Comparison of ENCODE assay signal across 9 mouse cellular contexts in the genomic region with DNA sequence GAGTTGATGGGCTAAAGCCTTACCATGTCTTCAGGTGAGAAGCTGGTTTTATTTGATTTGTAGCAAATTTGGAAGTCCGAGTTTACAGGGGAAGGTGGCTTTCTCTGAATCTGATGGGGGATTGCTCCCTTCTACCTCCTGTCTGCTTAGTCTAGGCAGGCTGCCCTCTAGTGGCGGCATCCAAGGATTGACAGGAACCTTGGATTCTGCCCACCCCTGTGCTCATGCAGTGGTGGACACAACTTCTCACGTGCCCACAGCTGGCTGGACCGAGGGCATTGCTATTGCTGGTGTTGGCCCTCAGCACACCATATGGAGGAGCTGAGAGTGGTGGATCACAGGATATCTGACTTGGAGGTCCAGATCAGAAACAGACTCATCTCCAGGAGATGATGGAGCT. TPM values are rescaled to one million over a fixed set of nuclear protein-coding genes. Genes with fewer than 3 reads are reported as not detected.
A peak's percentile ranks its signal among the peaks of the same experiment; 100 is the strongest.
DNase-seq lines count a peak whose midpoint lies in the region; ATAC-seq and TF ChIP-seq lines count a peak whose summit lies in the region.
"Had no signal": no experiment of that assay in that cellular context is flagged by ENCODE, and none has a peak within 500 bp of the region (broad histone marks: within the 10 kb centered on the region; RNA-seq: fewer than 3 reads in every experiment).

No protein-coding gene starts in this region.

- no peaks in the 10 kb centered on the region for H3K9me3 ChIP-seq in intestine, embryonic 14.5 days (ENCODE audit: control insufficient read depth, low read length)
- H3K9me3 ChIP-seq in intestine, embryonic 15.5 days, result no peaks in the 10 kb centered on the region
- no peaks in the 10 kb centered on the region for H3K9me3 ChIP-seq in limb, embryonic 14.5 days (ENCODE audit: control insufficient read depth, low read length)
- H3K9me3 ChIP-seq: embryonic facial prominence, embryonic 12.5 days had no signal

- peak; percentile 62 for DNase-seq in intestine, embryonic 14.5 days (ENCODE audit: low spot score)
- peak; percentile 30 to 55 for DNase-seq in CD8-positive naive resting alpha-beta T cell, adult 2 months (ENCODE audit: low read depth in 2 of 2, low spot score in 2 of 2)
- peak; percentile 75 for DNase-seq in adrenal gland, postnatal 10 days
- DNase-seq in limb, embryonic 14.5 days (ENCODE audit: low spot score), result peak; percentile 44
- peak; percentile 79 for DNase-seq in retina, embryonic 14.5 days (ENCODE audit: low spot score)
- no peak for DNase-seq in urinary bladder, postnatal 4 days (ENCODE audit: low spot score in 2 of 2)

- H3K4me1 ChIP-seq in intestine, embryonic 14.5 days (replicated peaks; ENCODE audit: control insufficient read depth, insufficient read depth, low read length), result no peaks in the 10 kb centered on the region
- no peaks in the 10 kb centered on the region for H3K4me1 ChIP-seq in intestine, embryonic 15.5 days (replicated peaks)
- no peaks in the 10 kb centered on the region for H3K4me1 ChIP-seq in embryonic fibroblast, embryonic 13.5 days (ENCODE audit: control insufficient read depth, insufficient read depth, low read length)
- H3K4me1 ChIP-seq in limb, embryonic 14.5 days (ENCODE audit: control insufficient read depth, insufficient read depth, low read length), result peaks cover 6% of the 10 kb centered on the region; the same call in 1 of the 2 replicates
- H3K4me1 ChIP-seq: embryonic facial prominence, embryonic 12.5 days had no signal

- ATAC-seq in intestine, embryonic 14.5 days (replicated peaks; ENCODE audit: low FRiP score, low TSS enrichment, low read depth), result no peak
- ATAC-seq in intestine, embryonic 15.5 days, result no peak
- ATAC-seq in limb, embryonic 14.5 days (ENCODE audit: low FRiP score, low read depth), result no peak

- TF ChIP-seq CTCF in embryonic fibroblast, embryonic 13.5 days (IDR thresholded peaks at IDR 0.05; ENCODE audit: borderline replicate concordance, insufficient read depth, low read length), result peak; percentile 77

- H3K27ac ChIP-seq in intestine, embryonic 14.5 days (ENCODE audit: low read depth), result no peak overlapping the region
- no peak overlapping the region for H3K27ac ChIP-seq in intestine, embryonic 15.5 days
- no peak overlapping the region for H3K27ac ChIP-seq in embryonic fibroblast, embryonic 13.5 days (ENCODE audit: insufficient read depth, low read length)
- no peak overlapping the region for H3K27ac ChIP-seq in limb, embryonic 14.5 days (replicated peaks; ENCODE audit: low read depth, low read length)
- H3K27ac ChIP-seq: embryonic facial prominence, embryonic 12.5 days had no signal

- H3K27me3 ChIP-seq in intestine, embryonic 14.5 days (replicated peaks; ENCODE audit: control insufficient read depth, insufficient read depth, low read length), result no peaks in the 10 kb centered on the region
- H3K27me3 ChIP-seq in intestine, embryonic 15.5 days (replicated peaks), result no peaks in the 10 kb centered on the region
- no peaks in the 10 kb centered on the region for H3K27me3 ChIP-seq in limb, embryonic 14.5 days (ENCODE audit: control insufficient read depth, insufficient read depth, low read length)
- H3K27me3 ChIP-seq: embryonic facial prominence, embryonic 12.5 days had no signal

- WGBS in intestine, embryonic 14.5 days, result 41% methylated on average over 4 of the region's 4 CpGs
- 37% methylated on average over 4 of the region's 4 CpGs for WGBS in intestine, embryonic 15.5 days
- 42% methylated on average over 4 of the region's 4 CpGs for WGBS in limb, embryonic 14.5 days

- no peak overlapping the region for H3K4me2 ChIP-seq in intestine, embryonic 14.5 days (ENCODE audit: low read length)
- H3K4me2 ChIP-seq in intestine, embryonic 15.5 days (replicated peaks), result no peak overlapping the region
- H3K4me2 ChIP-seq in limb, embryonic 14.5 days (replicated peaks; ENCODE audit: low read depth, low read length, severe bottlenecking), result no peak overlapping the region
- H3K4me2 ChIP-seq: embryonic facial prominence, embryonic 12.5 days had no signal

- H3K9ac ChIP-seq in intestine, embryonic 14.5 days (ENCODE audit: low read length), result no peak overlapping the region
- H3K9ac ChIP-seq in intestine, embryonic 15.5 days, result no peak overlapping the region
- no peak overlapping the region for H3K9ac ChIP-seq in limb, embryonic 14.5 days (ENCODE audit: low read depth, low read length, severe bottlenecking)
- H3K9ac ChIP-seq: embryonic facial prominence, embryonic 12.5 days had no signal

- TF ChIP-seq POLR2A in embryonic fibroblast, embryonic 13.5 days (IDR thresholded peaks at IDR 0.05; ENCODE audit: low read depth, low read length), result no peak
- TF ChIP-seq POLR2A in limb, embryonic 14.5 days (IDR thresholded peaks at IDR 0.05; ENCODE audit: borderline replicate concordance, extremely low read depth, insufficient read depth, insufficient read length), result no peak

- no peak overlapping the region for H3K4me3 ChIP-seq in intestine, embryonic 14.5 days (ENCODE audit: low read depth, low read length)
- no peak overlapping the region for H3K4me3 ChIP-seq in intestine, embryonic 15.5 days (replicated peaks)
- no peak overlapping the region for H3K4me3 ChIP-seq in embryonic fibroblast, embryonic 13.5 days (ENCODE audit: insufficient read depth, low read length)
- H3K4me3 ChIP-seq in limb, embryonic 14.5 days (replicated peaks; ENCODE audit: low read length), result no peak overlapping the region
- H3K4me3 ChIP-seq: embryonic facial prominence, embryonic 12.5 days had no signal

- peaks cover 8% of the 10 kb centered on the region; the same call in 1 of the 2 replicates for H3K36me3 ChIP-seq in intestine, embryonic 14.5 days (ENCODE audit: control insufficient read depth, insufficient read depth, low read length)
- H3K36me3 ChIP-seq in intestine, embryonic 15.5 days, result 0 out of 2 replicates have a peak, but pooled peaks cover 2% of the 10 kb centered on the region
- peaks cover 19% of the 10 kb centered on the region for H3K36me3 ChIP-seq in limb, embryonic 14.5 days (ENCODE audit: control insufficient read depth, insufficient read depth, low read length)

RNA-seq across cellular contexts. Expression of a gene that starts 22.0 kb away (rescaled TPM):
- 9.6 and 10.3 TPM in 2 replicates for polyA plus RNA-seq in intestine, embryonic 14.5 days (2014; fragmentation: Nextera tagmentation; extraction: Ambion mirVana)
- polyA plus RNA-seq in intestine, embryonic 15.5 days (2015; fragmentation: Nextera tagmentation; extraction: Ambion mirVana), result 10.0 and 10.9 TPM in 2 replicates
- 10 to 100 TPM; 26.2 to 31.6 TPM for total RNA-seq in adrenal gland, postnatal 10 days (2021)
- 11.4 and 12.8 TPM in 2 replicates for polyA plus RNA-seq in embryonic fibroblast, embryonic 13.5 days (2011; ENCODE audit: insufficient read length, low read depth, missing spikeins)
- polyA plus RNA-seq in limb, embryonic 14.5 days (2012; rRNA removed), result 15.5 and 21.3 TPM in 2 replicates
- polyA plus RNA-seq in limb, embryonic 14.5 days (2014; fragmentation: Nextera tagmentation; extraction: Ambion mirVana), result 8.7 and 10.3 TPM in 2 replicates

RNA-seq across cellular contexts. Expression of a gene that starts 50.3 kb away (rescaled TPM):
- 11.5 and 11.7 TPM in 2 replicates for polyA plus RNA-seq in intestine, embryonic 14.5 days (2014; fragmentation: Nextera tagmentation; extraction: Ambion mirVana)
- 8.4 and 8.9 TPM in 2 replicates for polyA plus RNA-seq in intestine, embryonic 15.5 days (2015; fragmentation: Nextera tagmentation; extraction: Ambion mirVana)
- total RNA-seq in adrenal gland, postnatal 10 days (2021), result 10 to 100 TPM; 21.1 to 26.4 TPM
- polyA plus RNA-seq in embryonic fibroblast, embryonic 13.5 days (2011; ENCODE audit: insufficient read length, low read depth, missing spikeins), result 9.6 and 10.7 TPM in 2 replicates
- 20.4 and 23.3 TPM in 2 replicates for polyA plus RNA-seq in limb, embryonic 14.5 days (2012; rRNA removed)
- polyA plus RNA-seq in limb, embryonic 14.5 days (2014; fragmentation: Nextera tagmentation; extraction: Ambion mirVana), result 18.0 and 19.7 TPM in 2 replicates

Comparison
In these comparisons a context has a peak if more than half of its experiments do, and no peak if none do; other contexts are left out.
1. DNase-seq: peak in intestine, embryonic 14.5 days (single experiment), CD8-positive naive resting alpha-beta T cell, adult 2 months (2 of 2), adrenal gland, postnatal 10 days (single experiment), limb, embryonic 14.5 days (single experiment) and retina, embryonic 14.5 days (single experiment); none in urinary bladder, postnatal 4 days (0 of 2).